Mouse (Mus musculus) cerebellum, postnatal 14 days (tissue): Measurements from ENCODE around the gene Pkp1.
A peak's percentile ranks its signal among the peaks of the same experiment; 100 is the strongest.

Experiments used
- DNase-seq, 2 experiments: peaks; one replicate each; pipeline ENCODE4 v3.0.0; 2021; ENCODE audit warnings: mixed read lengths in 2 of 2

Gene Pkp1

DNA sequence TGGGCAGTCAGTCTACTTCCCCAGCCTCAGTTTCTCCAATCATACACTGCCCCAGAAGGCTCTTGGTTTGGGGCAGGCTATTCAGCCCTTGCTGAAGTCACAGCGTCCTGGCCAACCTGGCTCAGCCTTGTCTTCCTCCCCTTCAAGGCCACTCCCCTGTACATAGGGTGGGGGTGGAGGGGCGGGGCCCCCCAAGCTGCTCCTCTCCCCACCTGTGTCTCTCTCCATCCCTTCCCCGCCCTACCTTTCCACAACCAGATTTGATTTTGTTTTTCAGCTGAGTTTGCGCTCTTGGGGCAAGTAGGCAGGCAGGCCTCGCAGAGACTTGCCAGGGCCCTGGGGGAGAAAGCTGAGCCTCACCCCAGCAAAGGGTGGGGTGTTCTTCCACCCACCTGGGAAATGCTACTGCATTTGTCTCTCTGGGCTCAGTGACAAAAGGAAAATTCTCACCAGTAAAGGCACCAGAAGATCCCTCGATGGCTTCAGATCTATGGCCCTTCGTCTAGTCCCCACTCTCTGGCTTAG, 19.0 kb downstream of the Pkp1 start:
- DNase-seq = no peak

DNA sequence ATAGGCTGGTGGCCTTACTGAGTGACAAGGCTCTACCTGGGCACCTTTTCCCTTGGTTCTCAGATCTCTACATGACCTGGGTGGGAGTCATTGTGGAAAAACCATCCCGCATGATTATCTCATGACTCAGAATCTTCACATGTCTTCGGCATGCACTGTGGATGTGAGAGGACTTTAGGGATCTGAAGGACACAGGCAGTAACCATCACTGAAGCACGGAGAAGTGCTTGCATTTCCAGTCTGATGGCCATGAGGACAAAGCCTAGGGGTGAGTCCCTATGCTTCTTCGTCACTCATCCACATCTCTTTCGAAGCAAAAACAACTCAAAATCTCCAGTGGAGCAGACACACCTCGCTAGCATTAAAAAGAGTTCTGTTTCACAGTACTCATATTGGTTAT, 19.7 kb downstream of the Pkp1 start:
- DNase-seq = no peak

DNA sequence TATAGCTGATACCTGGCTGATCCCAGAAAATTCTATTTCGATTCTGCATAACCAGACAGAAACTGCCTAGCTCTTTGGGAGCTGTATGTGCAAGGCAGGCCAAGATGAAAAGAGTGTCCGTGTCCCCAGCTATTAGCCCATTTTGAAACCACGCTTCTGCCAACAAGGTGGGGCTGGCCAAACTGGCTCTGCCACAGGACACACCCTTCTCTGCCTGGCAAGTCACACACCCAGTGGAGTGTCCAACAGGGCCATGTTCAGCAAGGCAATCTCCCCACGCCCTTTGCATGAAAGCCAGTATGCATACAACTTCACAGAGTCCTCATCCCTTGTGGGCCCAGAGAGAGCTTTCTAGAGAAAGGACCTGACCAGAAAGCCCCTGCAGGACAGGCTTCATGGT, 23.6 kb downstream of the Pkp1 start:
- DNase-seq = no peak

DNA sequence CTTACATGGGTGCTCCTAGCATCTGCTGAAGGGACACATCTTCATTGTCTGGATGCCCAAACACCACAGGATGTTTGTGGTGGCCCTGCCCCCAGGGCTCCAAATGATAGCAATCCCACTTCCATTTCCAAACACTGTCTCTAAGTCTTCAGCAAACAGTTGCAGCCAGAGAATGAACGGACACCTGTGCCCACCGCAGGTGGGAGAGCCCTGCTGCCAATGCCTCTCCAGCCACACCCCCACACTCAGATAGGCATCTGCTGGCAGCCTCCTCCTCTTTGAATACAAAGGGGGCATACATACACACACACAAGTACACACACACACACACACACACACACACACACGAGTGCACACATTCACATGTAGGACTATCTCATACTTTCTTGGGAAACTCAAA, 25.6 kb downstream of the Pkp1 start:
- peak; percentile 38 to 56 for DNase-seq

DNA sequence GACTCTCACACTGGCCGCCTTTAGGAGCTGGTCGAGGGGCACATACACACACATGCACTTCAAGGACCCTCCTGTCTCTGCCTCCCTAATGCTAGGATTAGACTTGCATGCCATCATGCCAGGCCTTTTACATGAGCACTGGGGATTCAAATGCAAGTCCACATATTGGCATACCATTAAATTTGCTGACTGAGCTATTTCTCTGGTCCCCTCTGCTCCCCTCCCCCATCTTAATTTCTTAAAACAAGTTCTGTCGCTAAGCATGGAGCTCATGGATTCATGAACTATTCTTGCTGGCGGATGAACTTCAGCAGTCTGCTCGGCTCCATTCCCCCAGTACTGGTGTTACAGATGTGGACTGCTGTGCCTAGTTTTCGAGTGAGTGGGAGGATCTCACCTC, 26.2 kb downstream of the Pkp1 start:
- no peak for DNase-seq

DNA sequence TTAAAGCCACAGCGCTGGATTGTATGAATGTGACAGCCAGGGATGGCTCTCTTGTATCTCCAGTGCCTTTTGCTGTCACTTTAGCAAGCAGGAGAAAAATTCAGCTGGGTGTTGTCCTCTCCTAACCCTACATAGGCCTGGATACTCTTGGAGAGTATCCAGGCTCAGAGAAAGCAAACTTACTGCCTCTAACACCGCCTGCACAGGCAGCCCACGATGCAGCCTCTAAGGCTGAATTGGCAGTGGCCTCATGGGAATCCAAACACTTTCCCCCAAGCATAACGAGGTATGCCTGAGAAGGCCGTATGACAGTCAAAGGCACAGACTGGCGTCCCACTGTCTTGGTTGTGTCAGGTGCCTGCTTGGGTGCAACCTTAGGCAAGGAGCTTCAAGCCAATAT, 26.8 kb downstream of the Pkp1 start:
- no peak for DNase-seq

DNA sequence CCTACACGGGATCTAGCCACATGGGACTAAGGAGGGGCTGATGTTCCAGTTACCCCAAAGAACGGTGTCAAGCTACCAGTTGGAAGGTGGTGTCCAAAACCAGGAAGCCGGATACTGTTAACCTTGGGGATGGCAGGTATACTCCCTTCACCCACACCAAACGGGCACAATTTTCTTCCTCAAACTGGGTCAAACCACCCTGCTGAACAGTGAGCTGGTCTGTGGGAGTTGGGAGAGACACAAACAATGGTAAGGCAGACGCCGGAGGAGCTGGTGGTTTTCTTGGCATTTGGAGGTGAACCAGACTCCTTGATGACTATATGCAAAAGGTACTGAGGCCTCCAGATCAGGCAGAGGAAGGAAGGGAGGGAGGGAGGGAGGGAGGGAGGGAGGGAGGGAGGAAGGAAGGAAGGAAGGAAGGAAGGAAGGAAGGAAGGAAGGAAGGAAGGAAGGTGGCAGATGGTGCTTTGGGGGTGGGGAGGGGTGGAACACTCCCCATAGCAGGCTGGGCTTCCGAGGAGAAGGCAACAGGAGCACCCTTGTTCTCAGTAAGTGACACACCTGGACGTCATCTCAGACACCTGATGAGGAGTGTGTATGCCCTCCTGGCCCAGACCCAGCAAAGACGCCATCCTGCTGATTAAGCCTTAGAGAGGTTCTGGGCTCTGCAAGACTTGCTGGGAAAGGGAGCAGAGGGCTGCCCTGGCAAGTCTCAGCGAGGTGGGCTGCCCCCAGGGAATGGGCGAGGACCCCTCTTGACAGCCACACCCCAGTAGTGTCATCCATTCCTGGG, 27.4 kb downstream of the Pkp1 start:
- DNase-seq = peak in 1 of 2 experiments; percentile 26

DNA sequence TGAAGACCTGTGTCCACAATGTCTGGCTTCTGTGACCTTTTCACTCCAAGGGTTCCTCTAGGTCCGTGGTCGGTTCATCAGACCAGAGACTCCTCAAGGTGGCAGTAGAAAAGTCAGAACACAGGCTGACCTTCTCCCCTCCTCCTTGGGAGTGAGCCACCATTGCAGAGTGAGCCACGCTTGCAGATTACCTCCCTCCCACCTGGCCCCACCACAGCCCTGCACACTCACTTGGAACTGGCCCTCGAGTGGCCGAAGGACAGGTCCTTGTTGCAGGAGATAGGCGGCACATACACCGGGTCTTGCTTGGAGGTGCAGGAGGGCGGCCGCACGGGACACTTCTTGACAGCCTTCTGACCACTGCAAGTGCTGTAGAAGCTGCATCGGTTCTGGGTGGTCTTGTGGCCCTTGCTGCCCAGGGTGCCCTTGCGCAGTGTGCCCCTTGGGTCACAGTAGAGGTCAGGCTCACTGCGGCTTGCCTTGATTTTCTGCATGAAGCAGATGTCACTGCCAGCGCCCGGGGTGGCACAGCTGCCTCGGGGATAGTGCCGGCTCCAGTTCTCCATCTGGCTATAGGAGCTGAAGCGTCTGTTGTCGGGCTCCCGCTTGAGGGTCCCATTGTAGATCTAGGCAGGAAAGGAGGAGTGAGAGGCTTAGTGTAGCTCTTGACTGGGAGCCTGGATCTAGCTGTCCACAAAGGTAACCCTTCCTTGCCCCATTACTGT, 29.4 kb downstream of the Pkp1 start:
- DNase-seq = peak; percentile 22 to 35

DNA sequence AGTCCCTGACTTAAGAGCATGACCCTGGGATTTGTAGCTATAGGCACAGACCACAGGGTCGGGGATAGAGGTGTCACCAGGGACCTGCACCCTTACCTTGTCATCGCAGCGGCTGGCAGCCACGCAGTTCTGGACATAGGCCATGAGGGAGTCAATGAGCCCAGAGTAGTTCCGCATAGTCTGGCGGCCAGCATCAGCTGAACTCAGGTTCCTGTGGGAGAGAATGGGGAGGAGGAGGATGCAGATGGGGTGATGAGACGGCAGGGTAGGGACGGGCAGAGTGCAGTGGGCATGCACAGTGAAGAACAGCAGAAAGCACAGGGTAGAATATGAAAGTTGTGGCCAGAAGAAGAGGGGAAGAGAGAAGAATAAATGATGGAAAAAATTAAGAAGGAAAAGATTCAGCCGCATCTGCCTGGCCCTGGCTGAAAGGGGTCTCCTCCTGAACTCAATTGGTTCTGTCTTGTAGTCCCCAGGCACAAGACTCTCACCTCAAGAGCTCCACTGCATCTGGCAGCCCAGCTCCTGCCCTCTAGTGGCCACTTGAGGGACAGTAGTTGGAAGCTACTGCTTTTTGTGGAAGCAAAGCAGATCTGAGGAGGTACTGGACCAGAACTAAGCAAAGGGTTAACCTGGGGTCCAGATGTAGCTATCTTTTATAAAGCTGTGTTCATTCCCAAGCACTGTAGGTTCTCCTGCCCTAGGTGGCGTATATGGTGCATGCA, 36.5 kb downstream of the Pkp1 start:
- DNase-seq = peak; percentile 73 to 81

DNA sequence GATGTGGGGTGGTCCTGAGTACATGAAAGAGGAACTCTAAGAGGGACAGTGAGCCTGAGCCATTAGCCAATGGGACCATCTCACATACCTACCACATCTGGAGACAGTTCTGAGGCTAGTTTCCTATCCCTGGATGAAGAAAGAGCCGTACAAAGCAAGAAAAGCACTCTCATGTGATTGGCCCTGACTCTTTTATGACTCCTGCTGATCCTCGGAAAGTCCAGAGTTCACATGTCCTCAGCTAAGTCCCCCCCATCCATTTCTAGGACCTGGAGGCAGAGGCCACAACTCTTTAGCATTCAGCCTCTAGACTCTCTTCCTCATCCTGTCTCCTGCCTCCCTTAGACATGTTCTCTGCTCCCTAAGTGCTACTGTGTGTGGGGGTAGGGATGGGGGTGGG, 41.8 kb downstream of the Pkp1 start:
- no peak for DNase-seq

DNA sequence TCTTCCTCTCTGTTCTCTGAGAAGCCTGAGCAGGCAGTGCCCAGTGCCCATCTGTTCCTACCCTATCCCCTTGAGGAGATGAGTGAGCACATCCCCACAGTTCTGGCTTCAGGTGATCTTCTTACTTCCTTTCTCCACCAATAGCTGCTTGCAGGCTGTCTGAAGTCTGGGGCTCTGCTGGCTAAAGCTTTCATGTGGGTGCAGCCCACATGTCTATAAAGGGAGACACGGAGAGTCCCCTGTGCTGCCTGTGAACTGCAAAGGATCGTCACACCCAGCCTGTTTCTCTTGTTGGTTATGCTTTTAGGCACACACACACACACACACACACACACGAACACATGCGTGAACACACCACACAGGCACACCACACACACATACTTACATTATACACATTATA, 46.0 kb downstream of the Pkp1 start:
- DNase-seq = no peak

DNA sequence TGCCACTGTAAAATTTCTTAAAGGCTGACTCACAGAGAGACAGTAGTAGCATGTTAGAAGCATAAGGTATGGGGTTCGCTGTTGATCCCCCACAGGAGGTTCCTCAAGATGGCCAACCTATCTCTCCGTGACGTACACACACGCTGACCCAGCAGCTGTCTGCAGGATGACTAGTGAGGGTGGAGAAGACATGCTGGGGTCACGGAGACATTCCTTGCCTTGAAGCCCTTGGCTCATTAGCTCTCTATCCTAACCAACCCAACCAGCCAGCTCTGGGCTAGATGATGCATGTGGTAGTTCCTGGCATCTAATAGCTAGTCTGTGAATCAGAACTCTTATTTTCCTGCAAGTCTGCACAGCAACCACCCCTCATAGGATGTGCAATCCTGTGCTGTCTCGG, 50.4 kb downstream of the Pkp1 start:
- no peak for DNase-seq

DNA sequence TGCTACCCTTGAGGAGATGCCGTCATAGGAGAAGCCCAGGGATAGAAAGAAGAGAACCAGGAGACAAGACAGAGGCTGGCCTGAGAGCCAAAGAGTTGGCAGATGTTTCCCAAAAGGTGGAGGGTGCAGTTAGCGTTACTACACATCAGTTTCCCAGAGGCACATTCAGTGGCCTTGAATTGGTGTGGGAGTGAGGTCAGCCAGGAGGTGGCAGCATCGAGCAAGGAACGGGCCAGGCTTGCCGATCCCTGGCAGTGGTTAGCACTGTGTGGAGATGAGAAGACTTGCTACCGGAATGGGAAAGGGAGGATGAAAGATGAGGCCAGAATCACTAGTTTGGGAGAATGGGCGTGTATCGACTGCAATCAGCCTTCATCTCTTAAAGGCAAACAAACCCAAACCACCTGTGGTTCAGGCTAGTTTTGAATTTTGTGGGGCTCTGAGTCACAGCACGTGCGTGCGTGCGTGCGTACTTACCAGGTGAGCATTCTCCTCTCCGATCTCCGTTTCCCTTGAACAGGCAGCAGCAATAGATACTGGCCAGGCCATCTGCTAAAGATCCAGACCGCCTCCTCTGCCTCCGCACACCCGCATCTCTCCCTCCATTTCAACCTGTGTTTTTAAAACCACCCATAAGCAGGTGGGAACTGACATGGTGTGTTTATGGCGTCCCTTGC, 53.4 kb downstream of the Pkp1 start:
- peak; percentile 94 to 97 for DNase-seq

DNA sequence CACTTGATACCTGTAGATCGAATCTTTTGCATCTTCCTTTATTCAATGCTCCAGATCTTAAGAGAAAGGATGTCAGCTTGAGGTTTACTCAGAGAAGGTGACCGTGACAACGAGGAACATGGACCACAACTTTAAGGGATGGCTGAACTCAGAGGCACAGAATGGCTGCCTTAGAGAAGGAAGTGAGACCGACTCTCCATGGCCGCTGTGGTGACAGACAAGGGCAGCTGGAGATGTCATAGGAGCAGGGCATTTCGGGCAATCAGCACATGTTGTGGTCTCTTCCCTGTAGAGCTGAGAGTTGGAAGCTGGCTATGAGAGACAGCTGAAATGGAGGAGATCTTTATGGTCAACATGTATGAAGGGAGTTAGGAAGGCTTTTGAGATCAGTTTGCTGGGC, 54.2 kb downstream of the Pkp1 start:
- DNase-seq = no peak

DNA sequence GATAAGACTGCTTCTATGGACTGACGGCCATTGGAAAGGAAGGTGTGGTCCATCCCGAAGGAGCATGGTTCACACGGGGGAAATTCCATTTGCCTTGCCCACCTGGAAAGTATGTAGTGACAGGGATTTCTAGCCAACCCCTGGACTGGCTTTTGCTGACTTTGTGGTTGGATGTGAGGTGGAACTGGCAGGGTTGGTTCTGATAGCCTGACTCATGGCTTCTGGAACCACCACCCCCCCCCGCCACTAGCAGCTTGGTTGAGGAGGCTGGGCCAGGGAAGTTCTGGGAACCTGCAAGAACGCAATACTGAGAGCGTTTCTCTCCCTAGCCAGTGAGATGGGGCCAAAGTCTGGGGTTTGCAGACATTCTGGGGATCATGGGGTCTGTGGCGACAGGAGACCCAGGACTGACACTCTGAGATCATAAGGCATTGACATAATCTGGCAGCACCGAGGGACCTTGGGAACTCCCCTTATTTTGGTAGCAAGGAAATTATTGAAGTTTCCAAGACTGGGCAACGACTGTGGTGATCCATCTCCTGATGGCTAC, 55.1 kb downstream of the Pkp1 start:
- no peak for DNase-seq

DNA sequence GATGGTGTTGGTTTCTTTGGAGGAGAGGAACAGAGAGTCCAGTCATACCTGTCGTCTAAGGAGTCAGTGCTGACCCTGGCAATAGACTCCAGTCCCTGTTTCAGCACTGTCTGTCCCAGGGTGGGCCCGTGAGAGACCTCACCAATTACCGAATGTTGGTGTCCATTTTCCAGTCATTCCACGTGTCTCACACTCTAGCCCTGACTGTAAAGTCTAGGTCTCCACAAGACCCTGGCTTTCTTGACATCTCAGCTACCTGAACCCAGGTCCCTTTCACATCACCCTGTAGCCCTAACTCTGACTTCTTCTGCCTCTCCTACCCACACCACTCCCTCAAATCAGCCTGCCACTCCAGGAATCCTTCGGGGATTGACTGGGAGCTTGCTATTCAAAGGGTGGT, 56.4 kb downstream of the Pkp1 start:
- no peak for DNase-seq

DNA sequence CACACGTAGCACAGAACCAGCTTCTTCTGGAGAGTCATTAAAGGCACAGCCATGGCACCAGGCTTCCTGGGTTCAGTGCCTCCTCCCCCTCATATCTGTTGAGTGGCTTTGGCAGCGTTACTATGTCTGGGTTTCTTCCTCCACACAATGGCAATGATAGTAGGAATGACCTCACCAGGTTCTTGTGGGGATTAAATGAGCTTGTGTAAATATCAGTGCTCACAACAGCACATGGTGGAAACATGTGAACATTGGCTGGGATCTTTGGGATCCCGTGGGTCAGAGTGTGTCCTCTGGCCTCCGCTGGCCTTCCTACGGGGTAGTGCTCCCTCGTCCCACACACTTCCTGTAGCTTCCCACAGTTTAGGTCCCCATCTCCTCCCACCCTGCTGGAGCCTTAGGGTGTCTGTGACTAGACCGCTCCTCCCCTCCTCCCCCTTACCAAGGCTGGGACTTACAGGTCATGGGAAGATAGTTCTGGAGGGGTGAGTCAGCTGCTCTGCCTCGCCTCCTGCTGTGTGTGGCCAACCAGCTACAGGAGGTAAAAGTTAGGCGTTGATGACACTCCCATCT, 56.9 kb downstream of the Pkp1 start:
- no peak for DNase-seq

DNA sequence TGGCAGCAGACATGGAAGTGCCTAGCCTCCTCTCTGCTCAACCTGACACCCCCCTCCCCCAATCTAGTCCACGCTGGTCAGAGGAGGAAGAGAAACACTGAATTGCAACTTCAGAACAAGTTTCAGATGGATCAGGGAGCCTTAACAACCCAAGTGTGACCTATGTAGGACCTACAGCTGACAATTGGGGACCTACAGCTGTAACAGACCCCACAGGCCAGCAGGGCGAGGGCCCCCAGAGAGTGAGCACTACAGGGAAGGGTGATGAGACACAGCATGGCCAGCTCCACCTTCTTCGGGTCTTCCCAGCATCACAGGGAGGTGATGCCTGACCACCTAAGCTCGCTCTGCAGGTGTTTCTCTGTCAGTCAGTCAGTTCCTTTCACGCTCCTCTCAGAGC, 57.9 kb downstream of the Pkp1 start:
- DNase-seq = no peak

DNA sequence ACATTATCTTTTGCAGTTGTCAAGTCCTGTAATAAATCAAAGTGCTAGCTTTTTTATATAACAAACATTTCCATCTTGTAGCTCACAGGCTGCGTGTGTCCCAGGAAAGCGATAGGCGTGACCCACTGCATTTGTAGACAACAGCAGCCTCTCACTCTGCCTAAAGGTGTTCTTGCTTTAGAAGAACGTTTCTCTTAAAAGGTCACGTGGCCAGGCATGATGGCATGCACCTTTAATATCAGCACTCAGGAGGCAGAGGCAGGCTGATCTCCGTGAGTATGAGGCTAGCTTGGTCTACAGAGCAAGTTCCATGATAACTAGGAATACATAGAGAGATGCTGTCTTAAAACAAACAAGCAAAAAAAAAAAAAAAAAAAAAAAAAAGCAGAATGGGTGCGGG, 60.5 kb downstream of the Pkp1 start:
- DNase-seq = no peak

DNA sequence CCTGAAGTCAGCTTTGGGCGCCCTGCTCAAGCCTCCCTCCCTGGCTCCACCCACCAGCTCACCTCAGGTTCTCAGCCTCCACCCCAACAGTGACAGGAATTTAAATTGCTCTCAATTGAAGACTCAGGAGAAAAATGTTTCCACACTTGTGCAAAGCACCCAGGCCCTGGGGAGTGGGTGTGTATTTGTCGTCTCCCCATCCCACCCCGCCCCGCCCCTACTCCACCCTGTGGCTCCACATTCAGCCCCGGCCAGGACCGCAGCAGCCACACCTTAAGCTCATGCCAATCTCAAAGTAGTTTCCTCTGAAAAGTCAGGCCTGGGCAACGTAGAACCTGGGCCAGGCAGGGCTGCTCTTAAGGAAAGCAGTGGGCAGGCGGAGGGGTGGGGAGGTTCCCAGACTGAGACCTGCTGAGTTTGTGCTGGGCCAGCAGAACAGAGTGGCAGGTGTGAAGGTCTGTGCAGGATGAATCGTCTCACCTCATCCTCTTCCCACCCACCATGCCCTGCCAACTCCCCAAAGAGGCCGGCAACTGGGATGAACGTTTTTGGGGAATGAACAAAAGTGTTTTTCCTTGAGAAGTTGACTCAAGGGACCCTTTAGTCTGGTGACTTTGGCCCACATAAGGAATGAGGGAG, 61.8 kb downstream of the Pkp1 start:
- no peak for DNase-seq

DNA sequence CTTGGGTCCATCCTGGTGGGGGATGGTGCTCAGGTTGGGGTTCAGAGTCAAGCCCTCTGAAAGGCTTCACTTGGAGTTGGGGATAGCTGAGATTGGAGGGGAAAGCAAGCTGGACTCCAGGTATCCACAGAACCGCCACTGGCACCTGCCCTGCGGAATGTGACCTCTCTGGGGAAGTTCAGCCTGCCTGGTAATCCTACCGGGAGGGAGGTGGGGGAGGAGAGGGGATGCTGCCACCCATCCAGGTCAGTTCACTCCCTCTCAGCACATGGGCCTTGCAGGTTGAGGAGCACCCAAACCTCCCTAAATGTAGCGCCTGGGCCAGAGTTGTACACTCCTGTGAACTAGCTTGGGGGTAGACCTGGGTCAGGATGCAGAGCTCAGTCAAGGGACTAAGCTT, 62.9 kb downstream of the Pkp1 start:
- DNase-seq = no peak

DNA sequence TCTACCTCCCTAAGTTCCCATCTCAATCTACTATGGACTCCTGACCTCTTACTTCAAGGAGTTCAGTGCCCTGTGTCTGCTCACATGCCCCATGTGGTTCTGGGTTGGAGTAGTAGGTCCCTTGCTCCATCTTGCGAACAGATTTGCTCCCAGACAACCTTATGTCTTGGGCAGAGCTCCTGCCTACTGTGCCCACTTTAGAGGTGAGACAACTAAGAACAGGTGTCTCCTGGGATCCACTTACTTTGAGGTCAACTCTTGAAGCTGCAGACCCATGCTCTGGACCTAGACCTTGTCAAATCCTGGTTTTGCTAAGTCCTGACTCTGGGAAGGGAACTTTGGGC, 63.7 kb downstream of the Pkp1 start:
- DNase-seq = no peak
